Mouse (Mus musculus) right cerebral cortex, postnatal 4 days (tissue): ENCODE measurements around the gene Enpep.

Experiments used
- DNase-seq: peaks from one replicate; pipeline ENCODE4 v3.0.0-alpha.2; 2022

Enpep gene

GRCm38 (mm10) chr3:129311951-129312350 lies 20.6 kb downstream of the Enpep start:
- no peak for DNase-seq

GRCm38 (mm10) chr3:129309926-129310325 lies 22.6 kb downstream of the Enpep start:
- DNase-seq = no peak

GRCm38 (mm10) chr3:129308876-129309275 lies 23.6 kb downstream of the Enpep start:
- DNase-seq = peak; percentile 8

GRCm38 (mm10) chr3:129308102-129308752 lies 24.3 kb downstream of the Enpep start:
- DNase-seq = no peak

GRCm38 (mm10) chr3:129303941-129304340 lies 28.6 kb downstream of the Enpep start:
- DNase-seq = peak; percentile 28

- no peak for DNase-seq
These were observed 32.6 kb downstream of the Enpep start for GRCm38 (mm10) chr3:129299874-129300273.

GRCm38 (mm10) chr3:129298606-129299005 lies 33.9 kb downstream of the Enpep start:
- DNase-seq = no peak

- no peak for DNase-seq
These were observed 35.5 kb downstream of the Enpep start for GRCm38 (mm10) chr3:129296994-129297393.

GRCm38 (mm10) chr3:129295883-129296282 lies 36.6 kb downstream of the Enpep start:
- no peak for DNase-seq

GRCm38 (mm10) chr3:129289536-129289935 lies 43.0 kb downstream of the Enpep start:
- no peak for DNase-seq

- no peak for DNase-seq
These were observed 45.4 kb downstream of the Enpep start for GRCm38 (mm10) chr3:129287140-129287539.

- DNase-seq = no peak
These were observed 46.1 kb downstream of the Enpep start for GRCm38 (mm10) chr3:129286426-129286825.

GRCm38 (mm10) chr3:129284326-129284725 lies 48.2 kb downstream of the Enpep start:
- no peak for DNase-seq

GRCm38 (mm10) chr3:129279441-129279840 lies 53.1 kb downstream of the Enpep start:
- no peak for DNase-seq

- no peak for DNase-seq
These were observed 59.2 kb downstream of the Enpep start for GRCm38 (mm10) chr3:129273156-129273831.

- DNase-seq = no peak
These were observed 62.5 kb downstream of the Enpep start for GRCm38 (mm10) chr3:129270044-129270443.

- DNase-seq = no peak
These were observed 63.4 kb downstream of the Enpep start for GRCm38 (mm10) chr3:129268886-129269683.

- no peak for DNase-seq
These were observed 74.0 kb downstream of the Enpep start for GRCm38 (mm10) chr3:129258497-129258896.

- DNase-seq = no peak
These were observed 75.8 kb downstream of the Enpep start for GRCm38 (mm10) chr3:129256766-129257165.

- no peak for DNase-seq
These were observed 76.2 kb downstream of the Enpep start for GRCm38 (mm10) chr3:129256283-129256682.

GRCm38 (mm10) chr3:129254246-129254645 lies 78.3 kb downstream of the Enpep start:
- DNase-seq = peak; percentile 27

GRCm38 (mm10) chr3:129250997-129251396 lies 81.5 kb downstream of the Enpep start:
- DNase-seq = no peak

GRCm38 (mm10) chr3:129238664-129239258 lies 93.8 kb downstream of the Enpep start:
- DNase-seq = no peak
